ENCODE assay signal across 13 mouse cellular contexts in the genomic region with DNA sequence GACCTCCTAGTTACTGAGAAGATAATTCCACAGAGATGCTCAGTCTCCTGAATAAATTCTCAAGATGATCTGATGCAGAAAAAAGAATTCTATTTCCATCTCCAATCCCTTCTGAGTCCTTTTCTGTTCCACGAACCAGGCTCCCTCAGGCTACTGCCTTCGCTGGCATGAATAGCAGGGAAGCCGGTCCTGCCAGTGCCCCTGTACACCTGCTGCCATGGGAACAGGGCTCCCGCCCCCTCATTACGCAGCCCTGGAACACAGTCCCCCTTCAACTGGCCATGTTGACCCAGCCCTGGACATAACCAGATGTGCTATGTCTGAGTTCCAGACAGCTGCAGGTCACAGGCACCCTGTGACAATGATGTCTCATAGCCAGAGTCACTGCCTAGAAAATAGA.
DNase-seq lines count a peak whose midpoint lies in the region; TF ChIP-seq lines count a peak whose summit lies in the region.
"Had no signal": no experiment of that assay in that cellular context is flagged by ENCODE, and none has a peak within 500 bp of the region (broad histone marks: within the 10 kb centered on the region; RNA-seq: fewer than 3 reads in every experiment).

No protein-coding gene starts in this region.

- intact Hi-C loops in left cerebral cortex, postnatal 4 days (cut with DNase I): no loop called here
- intact Hi-C loops in left cerebral cortex, adult 2 months (cut with DNase I): no loop called here

- H3K4me3 ChIP-seq in left cerebral cortex, adult 2 months: no peak overlapping the region
- no peak overlapping the region for H3K4me3 ChIP-seq in bone marrow, adult 2 months (replicated peaks; ENCODE audit: control insufficient read depth, low read depth, low read length)
- H3K4me3 ChIP-seq: limb, embryonic 15.5 days; midbrain, embryonic 12.5 days had no signal

- H3K4me1 ChIP-seq in bone marrow, adult 2 months (ENCODE audit: control insufficient read depth, insufficient read depth, low read length): peaks cover 4% of the 10 kb centered on the region

- no peak for TF ChIP-seq CTCF in left cerebral cortex, adult 2 months (IDR thresholded peaks at IDR 0.05)
- no peak for TF ChIP-seq CTCF in bone marrow, adult 2 months (IDR thresholded peaks at IDR 0.05; ENCODE audit: control insufficient read depth, insufficient read depth, low read length)
- TF ChIP-seq CTCF in brain, embryonic 14.5 days (IDR thresholded peaks at IDR 0.05; ENCODE audit: borderline replicate concordance, extremely low read depth, insufficient read depth, insufficient read length): no peak

- TF ChIP-seq POLR2A in bone marrow, adult 2 months (IDR thresholded peaks at IDR 0.05; ENCODE audit: borderline replicate concordance, control insufficient read depth, low read depth, low read length): no peak
- TF ChIP-seq POLR2A in brain, embryonic 14.5 days (IDR thresholded peaks at IDR 0.05; ENCODE audit: borderline replicate concordance, extremely low read depth, insufficient read depth, insufficient read length, poor library complexity, severe bottlenecking): no peak

- no peak overlapping the region for H3K27ac ChIP-seq in left cerebral cortex, adult 2 months
- H3K27ac ChIP-seq in bone marrow, adult 2 months (ENCODE audit: control insufficient read depth, insufficient read depth, low read depth, low read length, poor library complexity): peak overlapping the region; percentile 76; the same call in 1 of the 2 replicates
- H3K27ac ChIP-seq: limb, embryonic 15.5 days; midbrain, embryonic 12.5 days had no signal

- WGBS in bone marrow, adult 2 months: 88% methylated on average over 5 of the region's 5 CpGs

- DNase-seq in gastrocnemius, postnatal 25 days: peak; percentile 20
- no peak for DNase-seq in gastrocnemius, postnatal 4 days (ENCODE audit: low spot score in 2 of 2)
- peak; percentile 31 for DNase-seq in left cerebral cortex, postnatal 4 days
- DNase-seq in left cerebral cortex, adult 2 months (ENCODE audit: extremely low spot score in 1 of 2, low spot score in 2 of 2): no peak
- peak; percentile 34 for DNase-seq in brain, embryonic 14.5 days (ENCODE audit: low read depth)
- no peak for DNase-seq in embryo, embryonic 10.5 days (ENCODE audit: low spot score)
- DNase-seq: adrenal gland, postnatal 14 days; cerebellum, postnatal 25 days; gastrocnemius, postnatal 10 days; spleen, adult 18-20 months had no signal

Comparison
In these comparisons a context has a peak if more than half of its experiments do, and no peak if none do; other contexts are left out.
1. DNase-seq: peak in gastrocnemius, postnatal 25 days (single experiment), left cerebral cortex, postnatal 4 days (single experiment) and brain, embryonic 14.5 days (single experiment); none in gastrocnemius, postnatal 4 days (0 of 2), left cerebral cortex, adult 2 months (0 of 2) and embryo, embryonic 10.5 days (single experiment).